Mouse (Mus musculus): ENCODE data around the gene Aldh16a1. TPM values are rescaled to one million over a fixed set of nuclear protein-coding genes. Genes with fewer than 3 reads are reported as not detected.

Gene Aldh16a1
- total and polyA plus RNA-seq, 3 experiments: 26.9 to 49.8 (median 45.1) TPM

GRCm38 (mm10) chr7:45181540-45181939 is 27.2 kb upstream of the Aldh16a1 start:
- Histone ChIP-seq H3K4me1 (ENCODE audit: control insufficient read depth in 1 of 2, insufficient read depth in 2 of 2) (peaks cover 0 to 10% of the 10 kb centered on the region in 2 experiments; a peak in 2 of 4 replicates), H3K4me2 (ENCODE audit: insufficient read depth, low read depth, poor library complexity, severe bottlenecking) (no peak overlapping the region), H3K27ac (ENCODE audit: insufficient read depth, low read depth) (no peak overlapping the region), H3K36me3 (replicated peaks in 1 of 2; ENCODE audit: control insufficient read depth in 1 of 2, insufficient read depth in 1 of 2, low read length in 1 of 2) (no peaks in the 10 kb centered on the region), H3K79me2 (replicated peaks; ENCODE audit: control insufficient read depth, extremely low read depth, insufficient read depth, poor library complexity, severe bottlenecking) (no peaks in the 10 kb centered on the region), H3K9me3 (replicated peaks; ENCODE audit: low read length) (peaks cover 2% of the 10 kb centered on the region), H3K27me3 (replicated peaks) (peaks cover 96% of the 10 kb centered on the region), H3K9ac (ENCODE audit: insufficient read depth, low read depth) (no peak overlapping the region), H3K4me3 (replicated peaks in 1 of 3; ENCODE audit: low read depth in 2 of 3, low read length in 2 of 3, poor library complexity in 1 of 3) (no peak overlapping the region)
- dilution Hi-C loops (cut with MboI; ENCODE audit: extremely low pct_ligation_motif_present, extremely low pct_unique_long_range_greater_than_20kb, low sequenced_read_pairs) (no loop called here), in situ Hi-C loops (cut with MboI; ENCODE audit: low pct_ligation_motif_present, low pct_unique_long_range_greater_than_20kb, low sequenced_read_pairs) (no loop called here)
- TF ChIP-seq NELFE (IDR thresholded peaks at IDR 0.05; ENCODE audit: low read depth, low read length): no peak
- TF ChIP-seq SMC3 (IDR thresholded peaks at IDR 0.05; ENCODE audit: low read depth, low read length): no peak
- TF ChIP-seq MAX (IDR thresholded peaks at IDR 0.05; ENCODE audit: low read length): no peak
- TF ChIP-seq MAFK (IDR thresholded peaks at IDR 0.05; ENCODE audit: insufficient replicate concordance, low read length): no peak
- no peak for TF ChIP-seq SIN3A (IDR thresholded peaks at IDR 0.05; ENCODE audit: low read length)
- TF ChIP-seq GABPA (IDR thresholded peaks at IDR 0.05; ENCODE audit: insufficient replicate concordance, low read depth, low read length): no peak
- TF ChIP-seq E2F4 (IDR thresholded peaks at IDR 0.05; ENCODE audit: insufficient replicate concordance, low read depth, low read length): no peak
- no peak for TF ChIP-seq MEF2A (IDR thresholded peaks at IDR 0.05; ENCODE audit: borderline replicate concordance, low read depth, low read length)
- no peak for TF ChIP-seq BHLHE40 (IDR thresholded peaks at IDR 0.05; ENCODE audit: low read depth, low read length)
- TF ChIP-seq CHD1 (IDR thresholded peaks at IDR 0.05; ENCODE audit: low read depth, low read length): no peak
- no peak for TF ChIP-seq MYC (IDR thresholded peaks at IDR 0.05; ENCODE audit: low read depth, low read length)
- TF ChIP-seq MAZ (IDR thresholded peaks at IDR 0.05; ENCODE audit: low read depth, low read length): no peak
- no peak for TF ChIP-seq POLR2A (IDR thresholded peaks at IDR 0.05; ENCODE audit: low read depth, low read length)
- no peak for TF ChIP-seq RAD21 (IDR thresholded peaks at IDR 0.05; ENCODE audit: low read depth, low read length)
- TF ChIP-seq POLR2AphosphoS2 (IDR thresholded peaks at IDR 0.05; ENCODE audit: low read depth, low read length): no peak
- TF ChIP-seq NRF1 (IDR thresholded peaks at IDR 0.05; ENCODE audit: low read depth, low read length): no peak
- TF ChIP-seq EP300 (IDR thresholded peaks at IDR 0.05; ENCODE audit: low read length): no peak
- TF ChIP-seq JUN (IDR thresholded peaks at IDR 0.05; ENCODE audit: insufficient read depth, low read depth, low read length): no peak
- no peak for TF ChIP-seq ETS1 (conservative IDR thresholded peaks at IDR 0.05; ENCODE audit: low read depth, low read length)
- no peak for DNase-seq (ENCODE audit: extremely low read depth)

- in situ Hi-C loops (cut with MboI; ENCODE audit: low pct_ligation_motif_present, low pct_unique_long_range_greater_than_20kb, low sequenced_read_pairs) (no loop called here), dilution Hi-C loops (cut with MboI; ENCODE audit: extremely low pct_ligation_motif_present, extremely low pct_unique_long_range_greater_than_20kb, low sequenced_read_pairs) (no loop called here)
- Histone ChIP-seq H3K4me3 (replicated peaks in 1 of 3; ENCODE audit: low read depth in 2 of 3, low read length in 2 of 3, poor library complexity in 1 of 3) (no peak within 1 kb of the TSS), H3K79me2 (replicated peaks; ENCODE audit: control insufficient read depth, extremely low read depth, insufficient read depth, poor library complexity, severe bottlenecking) (no peaks in the 10 kb centered on the region), H3K27me3 (replicated peaks) (peaks cover 95% of the 10 kb centered on the region), H3K4me2 (ENCODE audit: insufficient read depth, low read depth, poor library complexity, severe bottlenecking) (0 out of 2 replicates have a peak within 1 kb of the TSS, but pooled peaks have one; percentile 56), H3K9me3 (replicated peaks; ENCODE audit: low read length) (peaks cover 2% of the 10 kb centered on the region), H3K4me1 (ENCODE audit: control insufficient read depth in 1 of 2, insufficient read depth in 2 of 2) (peaks cover 0 to 9% of the 10 kb centered on the region in 2 experiments; a peak in 2 of 4 replicates), H3K36me3 (replicated peaks in 1 of 2; ENCODE audit: control insufficient read depth in 1 of 2, insufficient read depth in 1 of 2, low read length in 1 of 2) (no peaks in the 10 kb centered on the region), H3K27ac (ENCODE audit: insufficient read depth, low read depth) (no peak within 1 kb of the TSS), H3K9ac (ENCODE audit: insufficient read depth, low read depth) (no peak within 1 kb of the TSS)
- DNase-seq (ENCODE audit: extremely low read depth): no peak
- no peak for TF ChIP-seq GABPA (IDR thresholded peaks at IDR 0.05; ENCODE audit: insufficient replicate concordance, low read depth, low read length)
- no peak for TF ChIP-seq IRF4 (IDR thresholded peaks at IDR 0.05; ENCODE audit: low read depth, low read length)
- no peak for TF ChIP-seq TBP (conservative IDR thresholded peaks at IDR 0.05; ENCODE audit: low read depth, low read length)
- TF ChIP-seq ZNF384 (IDR thresholded peaks at IDR 0.05; ENCODE audit: low read depth, low read length): no peak
Measured at GRCm38 (mm10) chr7:45180896-45181477, 26.6 kb upstream of the Aldh16a1 start, which contains the start of gene Pth2. Gene Pth2, plus strand, starts transcription at chr7:45180995.

All from CH12.LX (cell line).